Mouse (Mus musculus): ENCODE measurements around the gene Il1r1.

DNA sequence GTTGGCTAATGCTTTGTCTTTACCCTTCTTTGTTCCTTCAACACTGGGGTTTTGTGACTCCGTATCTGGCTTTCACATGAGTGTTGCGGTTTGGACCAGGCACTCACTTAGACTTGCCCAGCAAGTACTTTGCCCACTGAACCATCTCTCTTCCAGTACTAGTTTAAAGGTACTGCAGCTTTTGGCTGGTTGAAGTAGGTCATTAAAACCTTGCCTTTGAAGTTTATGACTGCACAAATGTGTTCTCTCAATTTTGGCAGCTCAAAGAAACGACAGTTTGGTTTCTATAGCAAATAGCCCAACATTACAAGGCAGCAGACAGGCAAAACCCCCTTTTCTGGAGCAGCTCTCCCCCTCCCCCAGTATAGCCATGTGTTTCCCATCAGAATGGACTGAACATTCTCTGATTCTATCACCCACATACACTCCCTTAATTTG lies 18.7 kb downstream of the Il1r1 start:
- TF ChIP-seq CTCF (IDR thresholded peaks at IDR 0.05; ENCODE audit: low read depth, low read length) = no peak
- TF ChIP-seq TAL1 (conservative IDR thresholded peaks at IDR 0.05; ENCODE audit: low read depth, low read length) = no peak
- TF ChIP-seq GATA1 (IDR thresholded peaks at IDR 0.05; ENCODE audit: borderline replicate concordance, low read length) = no peak
